Mouse (Mus musculus): Measurements from ENCODE around the gene Dera.
A peak's percentile ranks its signal among the peaks of the same experiment; 100 is the strongest.
"Not testable (repeated sequence)": the region's sequence is repeated elsewhere in the genome, so short reads cannot be mapped to it uniquely, and the experiment has no call there.

Gene Dera

DNA sequence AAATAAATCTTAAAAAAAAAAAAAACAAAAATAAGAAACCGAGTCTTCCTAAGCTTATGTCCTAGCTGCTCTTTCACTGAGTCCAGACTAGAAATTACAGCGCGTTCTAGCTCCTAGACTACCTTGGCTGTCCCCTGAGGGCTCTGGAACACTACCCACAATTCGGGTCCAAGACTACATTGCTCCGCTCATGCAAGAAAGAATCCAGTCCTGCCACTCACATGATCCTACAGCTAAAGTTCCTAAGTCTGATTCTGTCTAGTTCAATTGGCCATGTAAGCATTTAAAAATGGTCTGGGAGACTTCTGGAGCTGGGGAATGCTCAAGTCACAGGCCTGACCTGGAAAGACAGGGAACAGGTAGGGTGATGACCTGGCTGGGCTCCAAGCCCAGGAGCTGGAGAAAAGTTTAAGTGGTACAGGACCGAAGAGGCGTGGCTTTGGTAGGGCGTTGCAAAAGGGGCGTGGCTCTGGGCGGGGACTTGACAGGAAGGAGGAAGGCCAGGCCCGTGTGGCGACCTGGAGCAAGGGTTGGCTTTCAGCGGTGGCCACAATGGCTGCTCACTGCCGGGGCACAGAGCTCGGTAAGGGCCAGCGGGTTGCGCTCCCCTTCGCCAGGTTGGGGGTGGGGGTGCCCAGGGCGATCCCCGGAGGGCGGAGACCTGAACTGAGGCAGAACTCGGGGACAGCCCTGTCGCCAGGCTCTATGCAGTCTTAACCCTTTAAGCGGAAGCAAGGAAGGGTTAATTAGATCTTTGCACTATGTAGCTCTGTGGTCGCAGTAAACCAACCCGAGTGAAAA, at the start of gene Dera:
Gene Dera (plus strand): TSS at position 491 of the 801 bp plus-strand sequence.
- DNase-seq (ENCODE audit: low spot score in 2 of 2): peak; percentile 80 to 88

GRCm38 (mm10) chr6:137706209-137706608, 48.1 kb upstream of the Dera start:
- DNase-seq (ENCODE audit: low spot score in 2 of 2): no peak

- not testable (repeated sequence) for DNase-seq (ENCODE audit: low spot score in 2 of 2)
Observed at GRCm38 (mm10) chr6:137708726-137709405, 45.5 kb upstream of the Dera start.

- DNase-seq (ENCODE audit: low spot score in 2 of 2): no peak
Observed at GRCm38 (mm10) chr6:137710179-137711037, 43.9 kb upstream of the Dera start.

DNA sequence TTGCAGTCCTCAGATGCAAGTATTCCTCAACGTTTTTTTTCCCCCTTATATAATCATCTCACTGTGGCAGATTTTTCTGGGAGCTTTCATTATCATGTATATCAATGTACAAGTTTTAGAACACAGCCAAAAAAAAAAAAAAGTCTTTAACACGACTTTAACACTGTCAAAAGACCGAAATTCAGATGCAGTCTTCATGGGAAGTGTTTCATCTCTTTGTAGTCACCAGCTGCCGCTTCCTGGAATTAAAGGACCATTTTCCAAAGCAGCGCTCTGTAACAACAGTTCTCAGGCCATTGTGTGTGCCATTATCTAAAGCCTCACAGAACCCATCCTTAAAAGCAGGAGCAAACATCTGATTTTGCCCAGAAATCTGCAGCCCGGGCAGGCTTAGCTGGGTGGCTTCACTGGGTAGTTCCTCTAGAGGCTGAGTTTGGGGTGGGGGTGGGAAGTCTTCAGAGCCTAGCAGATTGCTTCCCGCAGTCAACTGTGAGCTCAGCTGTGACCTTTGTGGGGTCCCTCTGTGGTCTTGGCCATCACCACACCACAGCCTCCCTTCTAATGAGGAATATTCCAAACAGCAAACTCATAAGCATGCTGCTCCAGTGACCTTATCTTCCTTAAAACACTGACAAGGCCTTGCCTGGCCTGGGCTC, 41.6 kb upstream of the Dera start:
- no peak for DNase-seq (ENCODE audit: low spot score in 2 of 2)

- no peak for DNase-seq (ENCODE audit: low spot score in 2 of 2)
Observed at GRCm38 (mm10) chr6:137713310-137713664, 41.1 kb upstream of the Dera start.

DNA sequence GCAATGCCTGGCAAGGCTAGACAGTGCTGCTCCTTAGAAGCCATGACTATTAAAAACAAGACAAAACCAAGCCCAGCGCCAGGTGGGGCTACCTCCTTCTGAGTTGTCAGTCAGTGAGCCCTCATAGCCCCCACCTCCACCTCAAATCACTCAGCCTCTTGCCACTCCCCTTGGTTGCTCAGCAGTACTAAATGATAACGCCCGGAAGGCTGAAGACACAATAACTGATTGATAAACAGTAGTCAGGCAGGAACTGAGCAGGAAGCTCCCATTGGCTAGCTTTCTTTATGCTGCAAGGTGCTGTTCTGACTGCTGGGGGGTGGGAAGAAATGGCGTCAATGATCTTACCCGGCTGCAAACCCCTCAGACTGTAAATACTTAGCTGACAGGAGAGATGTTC, 37.5 kb upstream of the Dera start:
- DNase-seq (ENCODE audit: low spot score in 2 of 2): no peak

DNA sequence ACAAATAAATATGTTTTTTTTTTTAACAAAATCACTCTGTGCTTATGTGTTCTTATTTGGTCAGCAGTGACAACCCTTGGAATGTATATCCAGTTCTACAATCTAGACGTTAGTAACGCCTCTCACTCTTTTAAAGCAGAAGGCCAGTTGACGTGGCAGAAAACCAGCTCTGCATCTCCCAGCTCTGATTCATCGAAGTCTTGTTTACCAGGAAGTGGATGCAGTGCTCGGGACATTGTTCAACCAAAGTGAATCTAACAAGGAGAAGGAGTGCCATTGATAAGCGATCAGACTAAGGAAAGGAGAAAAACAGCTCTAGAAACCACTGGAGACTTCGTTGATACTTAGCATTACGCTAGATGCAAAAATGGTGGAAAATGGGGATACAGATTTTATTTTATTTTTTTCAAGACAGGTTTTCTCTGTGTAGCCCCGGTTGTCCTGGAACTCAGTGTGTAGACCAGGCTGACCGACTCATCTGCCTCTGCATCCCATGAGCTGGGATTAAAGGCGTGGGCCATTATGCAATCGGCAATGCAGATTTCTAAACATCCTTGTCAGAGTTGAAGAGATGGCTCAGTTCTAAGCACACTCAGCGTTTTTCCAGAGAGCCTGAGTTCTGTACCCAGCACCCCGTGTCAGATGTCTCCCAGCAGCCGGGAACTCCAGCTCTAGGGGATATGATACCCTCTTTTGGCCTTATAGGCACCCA, 32.0 kb upstream of the Dera start:
- DNase-seq (ENCODE audit: low spot score in 2 of 2): no peak

GRCm38 (mm10) chr6:137723898-137724297, 30.4 kb upstream of the Dera start:
- DNase-seq (ENCODE audit: low spot score in 2 of 2): peak; percentile 7 to 29

- no peak for DNase-seq (ENCODE audit: low spot score in 2 of 2)
Observed at GRCm38 (mm10) chr6:137734460-137734845, 19.9 kb upstream of the Dera start.

- DNase-seq (ENCODE audit: low spot score in 2 of 2): peak; percentile 84 to 91
Observed at GRCm38 (mm10) chr6:137734846-137735609, 19.3 kb upstream of the Dera start, which contains the start of gene Strap. Gene Strap (plus strand): TSS chr6:137735078.

GRCm38 (mm10) chr6:137735671-137736238, 18.6 kb upstream of the Dera start:
- no peak for DNase-seq (ENCODE audit: low spot score in 2 of 2)

DNA sequence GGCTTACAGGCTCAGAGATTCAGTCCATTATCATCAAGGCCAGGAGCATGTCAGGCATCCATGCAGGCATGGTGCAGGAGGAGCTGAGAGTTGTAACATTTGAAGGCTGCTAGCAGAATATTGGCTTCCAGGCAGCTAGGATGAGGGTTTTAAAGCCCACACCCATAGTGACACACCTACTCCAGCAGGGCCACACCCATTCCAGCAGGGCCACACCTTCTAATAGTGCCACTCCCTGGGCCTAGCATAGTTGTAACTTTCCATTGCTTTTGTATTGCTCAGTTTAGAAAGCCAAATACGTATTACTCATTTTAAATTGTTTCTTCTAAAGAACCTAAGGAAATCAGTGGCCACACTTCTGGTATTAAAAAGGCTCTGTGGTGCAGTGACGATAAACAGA, 13.4 kb upstream of the Dera start:
- DNase-seq (ENCODE audit: low spot score in 2 of 2): no peak

DNA sequence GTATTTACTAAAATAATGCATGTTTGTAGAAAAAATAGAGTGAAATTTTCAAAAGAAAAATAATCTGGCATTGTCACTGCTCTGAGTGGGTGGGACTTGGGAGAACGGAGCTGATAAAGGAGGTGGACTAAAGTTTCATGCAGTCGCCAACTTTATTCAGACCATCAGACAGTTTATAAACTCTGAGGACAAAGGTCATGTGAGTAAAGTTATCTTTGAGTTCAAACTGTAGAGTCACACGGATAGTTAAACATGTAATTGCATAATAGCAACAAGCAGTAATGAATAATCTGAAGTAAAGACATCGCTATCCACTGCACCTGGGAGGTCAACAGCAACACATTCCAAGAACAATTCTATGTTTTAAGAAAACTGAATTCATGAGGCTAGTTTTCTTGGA, 9.6 kb upstream of the Dera start:
- DNase-seq (ENCODE audit: low spot score in 2 of 2): no peak

DNA sequence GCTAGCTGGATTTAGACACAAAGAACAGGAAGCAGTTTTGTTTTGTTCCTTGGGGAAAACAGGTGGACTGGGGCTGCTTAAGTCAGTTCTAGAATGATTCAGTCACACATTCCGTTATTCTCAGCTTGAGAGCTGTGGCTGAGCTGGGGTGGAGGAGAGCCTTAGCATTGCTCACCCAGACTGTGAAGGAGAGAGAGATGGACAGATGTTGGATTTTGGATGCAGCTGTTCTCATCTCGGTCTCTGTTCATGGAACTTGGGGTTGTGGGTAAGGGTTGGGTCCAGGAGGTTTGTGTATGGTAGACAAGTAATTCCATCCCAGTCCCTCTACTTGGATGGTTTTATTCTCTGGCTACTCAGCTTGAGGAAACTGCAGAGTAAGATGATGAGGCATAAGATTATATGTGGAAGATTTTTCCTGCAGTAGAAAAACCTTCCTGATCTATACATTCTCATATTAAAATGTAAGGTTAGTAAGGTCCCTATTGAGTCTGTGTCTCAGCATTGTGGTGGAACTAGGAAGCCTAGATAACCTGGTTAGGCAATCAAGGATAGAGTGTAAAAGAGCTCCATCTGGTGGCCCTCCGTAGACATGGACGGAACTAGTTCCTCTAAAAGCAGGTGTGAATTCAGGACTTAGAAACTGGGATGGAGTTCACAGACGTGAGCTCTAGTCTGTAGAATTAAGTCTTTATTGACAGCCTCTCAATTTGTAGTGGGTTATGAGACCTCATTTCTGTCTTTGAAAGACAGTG, 7.0 kb upstream of the Dera start:
- DNase-seq (ENCODE audit: low spot score in 2 of 2): no peak

DNA sequence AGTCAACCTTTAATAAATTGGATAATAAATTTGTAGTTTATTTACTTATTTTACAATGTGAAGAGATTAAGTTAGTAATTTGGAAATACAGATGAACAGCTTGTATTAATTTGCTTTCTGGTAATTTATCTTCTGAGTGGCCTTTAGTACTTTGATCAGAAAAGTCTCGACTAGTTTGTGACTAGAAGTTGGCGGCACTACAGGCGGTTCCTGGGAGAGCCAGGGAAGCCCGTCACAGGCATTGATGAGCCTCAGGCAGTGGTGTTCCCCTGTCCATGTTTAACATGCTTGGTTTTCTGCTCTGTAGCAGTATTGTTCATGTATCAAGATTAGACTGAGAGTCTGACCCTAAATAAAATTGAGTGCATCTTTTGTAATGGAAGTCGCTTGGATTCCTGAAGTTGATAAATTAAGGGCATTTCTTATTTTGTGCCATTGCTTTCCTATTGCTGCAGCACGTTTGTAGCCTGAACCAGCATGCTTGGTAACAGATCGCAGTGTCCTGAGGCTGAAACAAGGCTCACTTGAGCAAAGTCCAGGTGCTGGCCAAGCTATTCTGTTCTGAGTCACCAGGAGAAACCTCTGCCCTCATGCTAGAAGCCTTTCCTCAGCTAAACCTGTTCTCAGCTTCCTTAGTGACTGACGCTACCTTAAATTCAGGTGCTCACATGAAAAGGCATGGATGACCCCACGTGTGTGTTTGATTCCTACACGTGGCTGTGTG, 2.6 kb upstream of the Dera start:
- DNase-seq (ENCODE audit: low spot score in 2 of 2): no peak

- no peak for DNase-seq (ENCODE audit: low spot score in 2 of 2)
Observed at GRCm38 (mm10) chr6:137752275-137752655, 2.1 kb upstream of the Dera start.

DNA sequence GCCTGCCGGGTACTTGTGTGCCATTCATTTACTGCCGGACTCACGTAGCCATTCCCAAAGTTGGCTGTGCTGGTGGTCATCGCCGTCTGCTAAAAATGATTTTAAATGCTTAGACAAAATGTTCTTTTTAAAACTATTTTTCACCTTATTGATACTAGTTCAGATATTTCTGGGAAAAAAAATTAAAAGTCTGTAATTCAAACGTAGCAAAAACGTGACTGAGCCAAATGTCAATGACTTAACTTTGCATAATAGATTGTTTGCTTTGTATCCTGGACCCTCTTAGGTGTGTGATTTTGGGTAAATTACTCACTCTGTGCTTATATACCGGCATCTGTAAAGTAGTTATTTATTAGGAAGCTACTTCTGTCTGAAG, 499 bp downstream of the Dera start:
- no peak for DNase-seq (ENCODE audit: low spot score in 2 of 2)

GRCm38 (mm10) chr6:137756310-137756709, 2.0 kb downstream of the Dera start:
- DNase-seq (ENCODE audit: low spot score in 2 of 2): peak in 1 of 2 experiments; percentile 29
